Mouse (Mus musculus) liver, postnatal 0 days (tissue): ENCODE data around the gene Id3. TPM values are rescaled to one million over a fixed set of nuclear protein-coding genes. Genes with fewer than 3 reads are reported as not detected.
A peak's percentile ranks its signal among the peaks of the same experiment; 100 is the strongest.

Experiments used
- ATAC-seq: fragments of 200-750 bp; cut with Nextera tagmentation; 2 replicates; pipeline ENCODE4 v1.8.0; 2017; ENCODE audit warnings: mild to moderate bottlenecking, moderate library complexity
- DNase-seq: peaks from one replicate; pipeline ENCODE4 v3.0.0-alpha.2; 2016
- H3K27ac ChIP-seq: fragments of 300-500 bp; sonication (generic); 2 replicates; pipeline ENCODE4 v1.5.1; 2014; ENCODE audit warnings: antibody characterized with exemption, moderate library complexity, mild to moderate bottlenecking, low read depth
- H3K27me3 ChIP-seq: fragments of 300-500 bp; sonication (generic); 2 replicates; pipeline ENCODE4 v1.6.1; 2014; ENCODE audit warnings: low read length, control low read depth, mixed read lengths; ENCODE audit not compliant: insufficient read depth
- H3K36me3 ChIP-seq: fragments of 300-500 bp; sonication (generic); replicated peaks from 2 replicates; pipeline ENCODE4 v1.6.1; 2014; ENCODE audit warnings: mild to moderate bottlenecking, control low read depth, low read length, moderate library complexity, mixed read lengths; ENCODE audit not compliant: insufficient read depth
- H3K4me1 ChIP-seq: fragments of 300-500 bp; sonication (generic); 2 replicates; pipeline ENCODE4 v1.6.1; 2014; ENCODE audit warnings: antibody characterized with exemption, mild to moderate bottlenecking, control low read depth; ENCODE audit not compliant: insufficient read depth
- H3K4me2 ChIP-seq: fragments of 300-500 bp; sonication (generic); 2 replicates; pipeline ENCODE4 v1.6.1; 2014; ENCODE audit warnings: low read depth, mild to moderate bottlenecking, low read length, moderate library complexity, mixed read lengths
- H3K4me3 ChIP-seq: fragments of 300-500 bp; sonication (generic); 2 replicates; pipeline ENCODE4 v1.5.1; 2014; ENCODE audit warnings: low read depth, low read length
- H3K9ac ChIP-seq: fragments of 300-500 bp; sonication (generic); replicated peaks from 2 replicates; pipeline ENCODE4 v1.6.1; 2014; ENCODE audit warnings: mild to moderate bottlenecking, moderate library complexity
- H3K9me3 ChIP-seq: fragments of 300-500 bp; sonication (generic); 2 replicates; pipeline ENCODE4 v1.6.1; 2016; ENCODE audit warnings: mild to moderate bottlenecking, control low read depth, low read length, mixed read lengths
- CTCF ChIP-seq: sonication (generic); IDR thresholded peaks from 2 replicates; pipeline ENCODE4 v1.5.1; 2016; ENCODE audit warnings: antibody characterized with exemption, low read depth
- EP300 ChIP-seq: IDR thresholded peaks from 2 replicates; pipeline ENCODE4 v1.6.1; 2016; ENCODE audit warnings: antibody characterized with exemption, low read depth, mild to moderate bottlenecking
- WGBS: fragments of 180-500 bp; shearing (Covaris S2); extraction: QIAGEN DNeasy Blood & Tissue Kit; methylation state at CpG from one replicate; pipeline ENCODE4 v1.1.7; 2014; ENCODE audit not compliant: insufficient replicate concordance; 5-methylcytosine and 5-hydroxymethylcytosine counted together
- polyA plus RNA-seq: library from polyadenylated mRNA; unstranded; fragments of >200 nt; fragmentation: Nextera tagmentation; extraction: Ambion mirVana; gene quantifications from 2 replicates; pipeline ENCODE4 v1.2.1, GENCODE M21; 2015

The Id3 gene
- polyA plus RNA-seq, 1 experiment from 2014 or later = 77.3 TPM

DNA sequence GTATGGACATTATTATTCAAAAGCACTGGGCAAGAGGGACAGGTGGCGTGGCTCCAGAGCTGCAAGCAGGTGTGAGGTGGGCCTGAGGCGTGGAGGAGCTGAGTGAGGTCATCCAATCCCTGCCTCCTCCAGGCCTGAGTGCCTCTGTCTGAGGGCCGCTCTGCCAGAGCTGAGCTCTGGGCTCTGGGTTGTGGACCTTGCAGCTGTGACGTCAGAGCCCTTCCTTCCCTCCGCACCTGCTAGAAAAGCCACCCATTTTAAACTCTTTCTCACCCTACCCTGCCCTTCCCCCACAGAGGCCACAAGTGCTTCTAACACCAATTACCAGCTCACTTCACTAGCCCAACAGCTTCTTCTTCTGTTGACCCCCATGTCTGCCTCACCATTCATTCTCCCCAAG lies 31.0 kb upstream of the Id3 start:
- H3K4me3 ChIP-seq = no peak overlapping the region
- no peak overlapping the region for H3K27ac ChIP-seq
- no peak for TF ChIP-seq EP300
- no peak for TF ChIP-seq CTCF
- DNase-seq (no peak), ATAC-seq (no peak)
- H3K9me3 ChIP-seq = no peaks in the 10 kb centered on the region
- 61% methylated on average over 5 of the region's 5 CpGs for WGBS
- no peaks in the 10 kb centered on the region for H3K27me3 ChIP-seq
- H3K4me2 ChIP-seq = no peak overlapping the region
- no peak overlapping the region for H3K9ac ChIP-seq
- no peaks in the 10 kb centered on the region for H3K36me3 ChIP-seq
- no peaks in the 10 kb centered on the region for H3K4me1 ChIP-seq

DNA sequence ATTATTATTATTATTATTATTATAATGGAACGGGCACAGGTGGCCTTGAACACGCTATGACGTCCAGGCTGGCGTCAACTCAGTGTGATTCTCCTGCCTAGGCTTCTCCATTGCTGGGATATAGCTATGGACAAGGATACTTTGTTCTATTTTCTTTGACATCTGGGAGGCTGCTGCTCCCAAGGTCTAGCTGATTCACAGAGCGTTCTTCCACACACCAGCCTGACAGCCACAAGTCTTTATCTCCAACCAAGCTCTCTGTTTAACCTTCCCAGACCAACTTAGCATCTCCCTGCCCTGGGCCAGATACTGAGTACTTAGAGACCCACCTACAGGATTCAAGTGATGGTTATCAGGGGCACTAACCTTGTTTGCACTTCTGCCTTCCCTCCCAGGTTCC lies 28.6 kb upstream of the Id3 start:
- DNase-seq (no peak), ATAC-seq (no peak)
- WGBS = 70% methylated on average over 5 of the region's 5 CpGs
- Histone ChIP-seq H3K4me1 (no peaks in the 10 kb centered on the region; the same call in 1 of the 2 replicates), H3K4me3 (no peak overlapping the region), H3K9me3 (no peaks in the 10 kb centered on the region), H3K9ac (no peak overlapping the region), H3K4me2 (no peak overlapping the region), H3K36me3 (no peaks in the 10 kb centered on the region), H3K27ac (no peak overlapping the region), H3K27me3 (no peaks in the 10 kb centered on the region)
- TF ChIP-seq CTCF (no peak), EP300 (no peak)

DNA sequence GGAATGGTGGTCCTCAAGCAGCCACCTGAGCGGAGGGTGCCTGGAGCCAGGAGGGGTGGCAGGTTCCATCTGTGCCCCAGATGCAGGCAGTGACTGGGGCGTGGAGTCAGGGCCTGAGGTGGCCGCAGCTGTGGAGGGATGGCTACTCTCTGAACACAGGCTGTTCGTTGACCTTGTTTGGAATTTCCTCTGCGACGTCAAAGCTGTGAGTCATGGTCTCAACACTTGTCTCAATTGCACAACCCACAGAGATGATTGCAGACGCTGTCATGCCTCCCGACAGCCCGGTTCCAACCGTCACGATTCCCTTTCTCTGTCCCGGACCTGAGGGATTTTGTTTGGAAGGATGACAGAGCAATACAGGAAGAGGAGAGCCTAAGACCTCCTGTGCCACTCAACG lies 26.3 kb upstream of the Id3 start:
- H3K27me3 ChIP-seq = 0 out of 2 replicates have a peak, but pooled peaks cover 6% of the 10 kb centered on the region
- peak; percentile 49; the same call in 1 of the 2 replicates for TF ChIP-seq EP300
- no peak for TF ChIP-seq CTCF
- DNase-seq (peak; percentile 66), ATAC-seq (peak; percentile 91)
- H3K4me2 ChIP-seq = peak overlapping the region; percentile 36; the same call in 1 of the 2 replicates
- no peak overlapping the region for H3K9ac ChIP-seq
- H3K9me3 ChIP-seq = no peaks in the 10 kb centered on the region
- no peaks in the 10 kb centered on the region for H3K36me3 ChIP-seq
- peaks cover 7% of the 10 kb centered on the region for H3K4me1 ChIP-seq
- WGBS = 16% methylated on average over 13 of the region's 13 CpGs
- H3K27ac ChIP-seq = no peak overlapping the region; the same call in 1 of the 2 replicates
- H3K4me3 ChIP-seq = no peak overlapping the region

DNA sequence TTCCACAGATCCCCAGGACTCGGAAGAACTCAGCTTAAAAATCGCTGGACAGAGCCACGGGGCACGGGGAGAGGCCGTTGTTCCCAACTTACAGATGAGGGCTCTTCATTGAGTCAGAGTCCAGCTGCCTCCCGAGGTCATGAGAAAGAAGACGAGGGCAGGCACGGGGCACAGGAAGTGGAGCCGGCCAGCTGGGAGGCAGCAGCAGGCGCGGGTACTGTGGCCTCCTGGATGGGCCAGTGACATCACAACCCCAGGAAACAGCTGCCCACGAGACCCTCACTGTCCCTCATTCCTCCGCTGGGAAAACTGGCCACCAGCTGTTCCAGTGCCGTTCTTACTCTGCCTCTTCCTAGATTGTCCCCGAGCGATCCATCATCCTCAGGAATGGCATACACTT lies 23.3 kb upstream of the Id3 start:
- TF ChIP-seq CTCF = no peak
- no peak for TF ChIP-seq EP300
- WGBS = 15% methylated on average over 16 of the region's 16 CpGs
- no peak overlapping the region for H3K9ac ChIP-seq
- no peak overlapping the region for H3K27ac ChIP-seq
- H3K4me2 ChIP-seq = no peak overlapping the region
- peaks cover 12% of the 10 kb centered on the region for H3K4me1 ChIP-seq
- no peak for DNase-seq
- 0 out of 2 replicates have a peak, but pooled peaks cover 6% of the 10 kb centered on the region for H3K27me3 ChIP-seq
- H3K36me3 ChIP-seq = no peaks in the 10 kb centered on the region
- no peaks in the 10 kb centered on the region for H3K9me3 ChIP-seq
- no peak overlapping the region for H3K4me3 ChIP-seq
- no peak for ATAC-seq

DNA sequence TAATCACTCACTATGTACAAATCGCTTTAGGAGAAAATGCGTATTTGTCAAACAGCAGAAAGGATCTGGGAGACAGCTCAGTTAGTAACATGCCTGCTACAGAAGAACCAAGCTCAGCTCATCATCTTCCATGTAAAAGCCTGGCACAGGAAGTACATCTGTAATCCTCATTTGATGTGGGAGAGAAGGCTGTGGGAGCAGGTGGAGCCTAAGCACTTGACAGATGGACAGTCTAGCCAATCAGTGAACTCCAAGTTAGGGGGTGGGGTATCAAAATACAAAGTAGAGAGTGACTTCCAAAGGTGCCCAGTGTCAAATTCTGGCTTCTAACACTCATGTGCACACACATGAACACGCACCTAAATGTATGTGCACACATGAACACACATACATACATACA lies 22.1 kb upstream of the Id3 start:
- no peaks in the 10 kb centered on the region for H3K9me3 ChIP-seq
- peaks cover 12% of the 10 kb centered on the region for H3K4me1 ChIP-seq
- H3K27me3 ChIP-seq = 0 out of 2 replicates have a peak, but pooled peaks cover 6% of the 10 kb centered on the region
- no peaks in the 10 kb centered on the region for H3K36me3 ChIP-seq
- no peak overlapping the region for H3K4me2 ChIP-seq
- DNase-seq = no peak
- no peak for TF ChIP-seq CTCF
- no peak for TF ChIP-seq EP300
- WGBS = 84% methylated on average over 3 of the region's 3 CpGs
- H3K9ac ChIP-seq = no peak overlapping the region
- no peak overlapping the region for H3K27ac ChIP-seq
- H3K4me3 ChIP-seq = no peak overlapping the region
- no peak for ATAC-seq

DNA sequence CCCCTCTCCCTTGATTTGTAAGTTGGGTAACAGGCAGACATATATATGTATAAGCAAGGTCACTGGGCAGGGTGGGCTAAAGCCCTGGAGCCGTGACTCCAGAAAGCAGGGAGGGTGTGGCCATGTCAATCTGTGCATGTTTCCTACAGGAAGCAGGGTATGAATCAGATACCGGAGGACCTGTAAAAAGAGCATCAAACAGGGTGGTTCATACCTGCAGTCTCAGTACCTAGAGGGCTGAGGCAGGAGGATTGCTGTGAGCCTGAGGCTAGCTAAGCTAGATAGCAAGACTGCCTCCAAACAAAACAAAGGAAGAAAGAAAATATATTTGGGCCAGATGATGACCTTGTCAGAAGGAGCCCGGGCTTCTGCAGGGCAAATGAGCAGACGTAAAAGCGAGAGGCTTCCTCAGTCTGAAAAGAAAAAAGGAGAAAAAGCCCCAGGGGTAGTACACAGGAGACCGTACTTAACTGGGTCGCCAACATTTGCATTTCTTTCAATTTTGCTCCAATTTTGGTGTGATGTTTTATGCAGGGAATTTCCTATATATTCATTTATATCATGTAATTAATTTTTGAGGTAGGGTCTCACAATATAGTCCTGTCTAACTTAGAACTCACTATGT lies 21.3 kb upstream of the Id3 start:
- H3K9ac ChIP-seq = no peak overlapping the region
- DNase-seq = no peak
- peaks cover 12% of the 10 kb centered on the region for H3K4me1 ChIP-seq
- no peak overlapping the region for H3K4me2 ChIP-seq
- no peaks in the 10 kb centered on the region for H3K36me3 ChIP-seq
- H3K9me3 ChIP-seq = no peaks in the 10 kb centered on the region
- no peak overlapping the region for H3K27ac ChIP-seq
- H3K4me3 ChIP-seq = no peak overlapping the region
- 0 out of 2 replicates have a peak, but pooled peaks cover 6% of the 10 kb centered on the region for H3K27me3 ChIP-seq
- TF ChIP-seq EP300 = no peak
- no peak for ATAC-seq
- WGBS = 72% methylated on average over 7 of the region's 7 CpGs
